ENCODE assay signal across 19 mouse cellular contexts in the genomic region with DNA sequence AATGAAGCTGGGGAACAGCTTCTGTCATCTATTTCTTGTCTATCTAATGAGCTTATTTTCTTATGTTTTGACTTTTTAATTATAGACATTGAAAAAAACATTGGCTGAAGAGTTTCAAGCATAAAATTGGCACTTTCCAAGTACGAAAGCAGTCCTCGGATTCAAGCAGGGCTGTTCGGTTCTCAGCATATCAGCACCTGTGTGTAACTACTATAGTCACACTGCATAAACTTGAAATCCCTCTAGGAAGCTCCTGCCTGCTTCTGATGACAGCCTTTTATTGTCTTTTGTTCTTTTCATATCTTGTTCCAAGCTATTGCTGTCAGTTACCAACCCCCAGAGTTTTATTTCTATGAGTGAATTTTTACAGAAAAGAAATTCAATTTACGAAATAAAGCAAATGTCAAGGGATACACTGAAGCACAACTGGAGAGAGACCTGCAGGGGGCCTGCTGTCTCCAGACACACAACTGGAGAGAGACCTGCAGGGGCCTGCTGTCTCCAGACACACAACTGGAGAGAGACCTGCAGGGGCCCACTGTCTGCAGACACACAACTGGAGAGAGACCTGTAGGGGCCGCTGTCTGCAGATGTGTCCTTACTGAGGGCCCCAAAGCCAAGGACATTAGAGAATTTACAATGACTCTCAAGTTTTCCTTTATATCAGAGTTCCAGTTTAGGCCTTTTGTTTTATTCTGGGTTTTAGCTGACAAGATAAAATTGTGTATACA.
A peak's percentile ranks its signal among the peaks of the same experiment; 100 is the strongest.
DNase-seq lines count a peak whose midpoint lies in the region; ATAC-seq and TF ChIP-seq lines count a peak whose summit lies in the region.
"Had no signal": no experiment of that assay in that cellular context is flagged by ENCODE, and none has a peak within 500 bp of the region (broad histone marks: within the 10 kb centered on the region; RNA-seq: fewer than 3 reads in every experiment).

No protein-coding gene starts in this region.

- H3K4me1 ChIP-seq in heart, embryonic 13.5 days, result peaks cover 32% of the 10 kb centered on the region
- H3K4me1 ChIP-seq in liver, embryonic 14.5 days (replicated peaks; ENCODE audit: control insufficient read depth in 2 of 2, insufficient read depth in 2 of 2, low read length in 1 of 2), result peaks cover 3 to 5% of the 10 kb centered on the region in 2 experiments; a peak in 2 of 4 replicates
- H3K4me1 ChIP-seq in liver, embryonic 11.5 days (replicated peaks; ENCODE audit: control insufficient read depth, insufficient read depth, low read length), result peaks cover 9% of the 10 kb centered on the region
- H3K4me1 ChIP-seq: limb, embryonic 13.5 days had no signal

- H3K4me3 ChIP-seq in heart, embryonic 13.5 days, result no peak overlapping the region
- no peak overlapping the region for H3K4me3 ChIP-seq in liver, embryonic 14.5 days (ENCODE audit: insufficient read depth in 1 of 2, low read depth in 2 of 2, low read length in 2 of 2)
- H3K4me3 ChIP-seq in liver, embryonic 11.5 days (ENCODE audit: low read depth, low read length), result no peak overlapping the region
- H3K4me3 ChIP-seq: gastrocnemius, adult 2 months; limb, embryonic 13.5 days had no signal

- ATAC-seq in heart, embryonic 13.5 days (ENCODE audit: extremely low read depth, insufficient number of reproducible peaks, low FRiP score, low TSS enrichment), result no peak
- ATAC-seq in liver, embryonic 14.5 days (ENCODE audit: insufficient read depth), result no peak
- ATAC-seq in liver, embryonic 11.5 days (replicated peaks; ENCODE audit: low FRiP score), result no peak
- ATAC-seq in megakaryocyte progenitor cell, adult 5-6 weeks (replicated peaks; ENCODE audit: poor library complexity), result peak; percentile 57
- ATAC-seq: forebrain, embryonic 16.5 days; inflammation-experienced regulatory T-cells, adult 6 months had no signal

- H3K9ac ChIP-seq in heart, embryonic 13.5 days, result no peak overlapping the region
- H3K9ac ChIP-seq in liver, embryonic 14.5 days (replicated peaks), result no peak overlapping the region
- H3K9ac ChIP-seq in liver, embryonic 11.5 days (ENCODE audit: low read depth, low read length), result no peak overlapping the region
- H3K9ac ChIP-seq: limb, embryonic 13.5 days had no signal

- DNase-seq in heart, postnatal 25 days (ENCODE audit: low spot score), result no peak
- no peak for DNase-seq in liver, embryonic 14.5 days (ENCODE audit: low read depth in 3 of 3, low spot score in 3 of 3)
- DNase-seq in liver, embryonic 11.5 days (ENCODE audit: low spot score), result no peak
- DNase-seq in R1 (ENCODE audit: low read depth, low spot score), result peak; percentile 29
- no peak for DNase-seq in lung, postnatal 10 days
- DNase-seq in layer of hippocampus, postnatal 14 days (ENCODE audit: low spot score in 2 of 2), result no peak
- DNase-seq: adrenal gland, adult 2 months; cerebellum, postnatal 10 days; gastrocnemius, adult 2 months; kidney, adult 9 months; kidney, postnatal 4 days; lung, adult 18-20 months; thymus, postnatal 36 days had no signal

- H3K27me3 ChIP-seq in heart, embryonic 13.5 days (replicated peaks), result no peaks in the 10 kb centered on the region
- H3K27me3 ChIP-seq in liver, embryonic 14.5 days (ENCODE audit: control insufficient read depth, insufficient read depth, low read length), result no peaks in the 10 kb centered on the region
- H3K27me3 ChIP-seq in liver, embryonic 11.5 days (replicated peaks; ENCODE audit: control insufficient read depth, insufficient read depth, low read length), result no peaks in the 10 kb centered on the region
- H3K27me3 ChIP-seq: limb, embryonic 13.5 days had no signal

- intact Hi-C loops in heart, postnatal 25 days (cut with DNase I), result no loop called here

- peak; percentile 31; the same call in 1 of the 2 replicates for TF ChIP-seq CTCF in liver, embryonic 14.5 days (IDR thresholded peaks at IDR 0.05; ENCODE audit: low read depth)

- TF ChIP-seq EP300 in liver, embryonic 14.5 days (IDR thresholded peaks at IDR 0.05; ENCODE audit: low read depth), result no peak

- H3K4me2 ChIP-seq in heart, embryonic 13.5 days, result no peak overlapping the region
- H3K4me2 ChIP-seq in liver, embryonic 14.5 days (ENCODE audit: low read depth), result no peak overlapping the region
- no peak overlapping the region for H3K4me2 ChIP-seq in liver, embryonic 11.5 days
- H3K4me2 ChIP-seq: limb, embryonic 13.5 days had no signal

- 74% methylated on average over 5 of the region's 5 CpGs for WGBS in heart, embryonic 13.5 days
- WGBS in liver, embryonic 14.5 days (ENCODE audit: insufficient replicate concordance), result 74% methylated on average over 5 of the region's 5 CpGs
- 80% methylated on average over 5 of the region's 5 CpGs for WGBS in liver, embryonic 11.5 days

- no peaks in the 10 kb centered on the region for H3K36me3 ChIP-seq in heart, embryonic 13.5 days
- no peaks in the 10 kb centered on the region for H3K36me3 ChIP-seq in liver, embryonic 14.5 days (replicated peaks; ENCODE audit: control insufficient read depth, insufficient read depth, low read depth)
- no peaks in the 10 kb centered on the region for H3K36me3 ChIP-seq in liver, embryonic 11.5 days (ENCODE audit: control insufficient read depth, insufficient read depth, low read length)
- H3K36me3 ChIP-seq: G1E; limb, embryonic 13.5 days had no signal

- H3K9me3 ChIP-seq in heart, embryonic 13.5 days, result peaks cover 3% of the 10 kb centered on the region; the same call in 1 of the 2 replicates
- no peaks in the 10 kb centered on the region for H3K9me3 ChIP-seq in liver, embryonic 14.5 days (ENCODE audit: control insufficient read depth, low read length)
- no peaks in the 10 kb centered on the region for H3K9me3 ChIP-seq in liver, embryonic 11.5 days (ENCODE audit: control insufficient read depth, low read length)
- H3K9me3 ChIP-seq: G1E; limb, embryonic 13.5 days had no signal

- 0 out of 2 replicates have a peak overlapping the region, but pooled peaks have one; percentile 32 for H3K27ac ChIP-seq in heart, embryonic 13.5 days (replicated peaks)
- no peak overlapping the region for H3K27ac ChIP-seq in liver, embryonic 14.5 days
- H3K27ac ChIP-seq in liver, embryonic 11.5 days (ENCODE audit: low read depth, low read length), result no peak overlapping the region
- H3K27ac ChIP-seq: limb, embryonic 13.5 days had no signal
